Mouse (Mus musculus): Measurements from ENCODE around the gene Capzb. TPM values are rescaled to one million over a fixed set of nuclear protein-coding genes. Genes with fewer than 3 reads are reported as not detected.
A peak's percentile ranks its signal among the peaks of the same experiment; 100 is the strongest.

Capzb gene
- polyA plus RNA-seq, 1 experiment from 2014 or later: 335 TPM

DNA sequence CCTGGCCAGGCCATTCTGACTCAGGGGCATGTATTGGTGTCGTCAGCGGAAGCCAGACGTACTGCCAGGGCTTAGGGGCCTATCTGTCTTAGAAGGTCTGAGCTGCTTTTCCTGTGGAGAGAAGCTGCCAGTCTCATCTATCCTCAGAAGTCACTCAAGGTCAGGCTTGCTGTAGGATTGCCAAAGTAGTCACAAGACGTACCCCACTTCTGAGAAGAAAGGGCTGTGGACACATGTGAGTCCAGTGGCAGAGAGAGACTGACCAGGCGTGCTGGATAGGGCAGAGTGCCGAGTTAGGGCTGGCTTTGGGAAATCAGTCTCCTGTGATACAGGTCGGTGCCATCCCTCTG is 40.4 kb downstream of the Capzb start:
- Histone ChIP-seq H3K36me3 (0 out of 2 replicates have a peak, but pooled peaks cover 5% of the 10 kb centered on the region), H3K27me3 (no peaks in the 10 kb centered on the region), H3K9me3 (replicated peaks) (no peaks in the 10 kb centered on the region), H3K4me2 (replicated peaks) (no peak overlapping the region), H3K4me3 (no peak overlapping the region), H3K27ac (no peak overlapping the region), H3K9ac (no peak overlapping the region), H3K4me1 (peaks cover 32% of the 10 kb centered on the region)
- 93% methylated on average over 7 of the region's 7 CpGs for WGBS
- no peak for ATAC-seq (ENCODE audit: low FRiP score)

DNA sequence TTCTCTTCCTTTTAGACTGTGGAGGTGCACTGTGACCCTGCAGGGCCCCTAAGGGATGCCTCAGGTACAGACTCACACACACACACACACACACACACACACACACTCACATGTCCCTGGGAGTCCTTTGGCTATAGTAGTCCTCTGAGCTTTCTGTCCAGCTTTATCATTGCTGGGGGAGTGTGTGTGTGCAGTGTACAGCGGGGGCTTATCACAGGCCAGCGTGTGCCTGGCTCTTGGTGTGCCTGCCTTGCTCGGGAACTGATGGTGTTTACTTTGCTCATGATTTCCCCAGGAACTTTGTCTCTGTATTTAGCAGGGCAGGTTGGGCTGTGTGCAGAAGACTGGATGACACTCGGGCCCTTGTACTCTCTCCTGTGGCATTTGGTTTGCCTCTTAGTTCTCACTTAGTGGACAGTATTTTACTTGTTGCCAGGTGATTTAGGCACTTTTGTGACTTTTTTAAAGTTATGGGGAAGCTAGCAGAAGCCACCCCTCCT is 41.1 kb downstream of the Capzb start:
- Histone ChIP-seq H3K27me3 (no peaks in the 10 kb centered on the region), H3K4me1 (peaks cover 35% of the 10 kb centered on the region), H3K36me3 (0 out of 2 replicates have a peak, but pooled peaks cover 5% of the 10 kb centered on the region), H3K27ac (no peak overlapping the region), H3K4me2 (replicated peaks) (no peak overlapping the region), H3K4me3 (no peak overlapping the region), H3K9me3 (replicated peaks) (no peaks in the 10 kb centered on the region), H3K9ac (no peak overlapping the region)
- WGBS: 86% methylated on average over 4 of the region's 4 CpGs
- ATAC-seq (ENCODE audit: low FRiP score): no peak

DNA sequence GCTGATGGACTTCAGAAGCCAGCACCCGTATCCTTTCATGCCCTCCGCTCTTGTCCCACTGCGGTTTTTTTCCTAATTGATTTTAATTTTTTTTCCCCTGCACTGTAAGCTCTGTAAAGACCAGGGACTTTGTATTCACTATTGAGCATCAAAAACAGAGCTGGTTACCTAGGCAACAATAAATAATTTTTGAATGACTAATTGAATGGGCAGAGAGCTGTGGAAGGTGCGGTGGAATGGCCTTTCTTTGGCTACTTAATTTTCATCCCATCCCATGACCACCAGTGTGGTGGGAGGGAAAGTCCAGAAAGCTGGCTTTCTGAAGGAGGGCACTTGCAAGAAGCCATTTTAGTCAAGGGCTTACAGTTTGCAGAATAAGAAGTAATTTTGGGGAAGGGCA is 41.6 kb downstream of the Capzb start:
- 83% methylated on average over 4 of the region's 4 CpGs for WGBS
- Histone ChIP-seq H3K4me2 (replicated peaks) (no peak overlapping the region), H3K27ac (no peak overlapping the region), H3K27me3 (no peaks in the 10 kb centered on the region), H3K36me3 (0 out of 2 replicates have a peak, but pooled peaks cover 5% of the 10 kb centered on the region), H3K9me3 (replicated peaks) (no peaks in the 10 kb centered on the region), H3K4me3 (no peak overlapping the region), H3K4me1 (peaks cover 35% of the 10 kb centered on the region), H3K9ac (no peak overlapping the region)
- no peak for ATAC-seq (ENCODE audit: low FRiP score)

DNA sequence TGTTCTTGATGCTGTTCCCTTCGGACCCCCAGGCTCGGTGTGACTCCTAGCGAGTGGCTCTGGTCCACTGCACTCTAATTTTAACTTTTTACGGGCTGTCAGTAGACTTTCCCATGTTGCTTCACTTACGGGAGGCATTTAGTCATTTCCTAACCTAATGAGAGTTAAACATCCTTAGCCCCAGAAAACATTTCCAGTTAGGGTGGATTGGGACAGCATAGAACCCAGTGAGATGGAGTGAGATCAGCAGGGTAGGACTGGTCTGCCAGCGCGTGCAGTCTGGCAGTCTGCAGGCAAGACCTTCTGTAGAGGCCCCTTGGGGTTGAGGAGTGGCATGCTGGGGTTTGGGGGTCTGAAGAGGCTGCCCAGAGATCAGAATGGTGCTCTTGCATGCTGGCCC is 42.9 kb downstream of the Capzb start:
- Histone ChIP-seq H3K36me3 (peaks cover 18% of the 10 kb centered on the region), H3K27me3 (no peaks in the 10 kb centered on the region), H3K9me3 (replicated peaks) (no peaks in the 10 kb centered on the region), H3K9ac (no peak overlapping the region), H3K27ac (no peak overlapping the region), H3K4me1 (peaks cover 32% of the 10 kb centered on the region), H3K4me2 (replicated peaks) (no peak overlapping the region), H3K4me3 (no peak overlapping the region)
- WGBS: 94% methylated on average over 7 of the region's 7 CpGs
- ATAC-seq (ENCODE audit: low FRiP score): no peak

DNA sequence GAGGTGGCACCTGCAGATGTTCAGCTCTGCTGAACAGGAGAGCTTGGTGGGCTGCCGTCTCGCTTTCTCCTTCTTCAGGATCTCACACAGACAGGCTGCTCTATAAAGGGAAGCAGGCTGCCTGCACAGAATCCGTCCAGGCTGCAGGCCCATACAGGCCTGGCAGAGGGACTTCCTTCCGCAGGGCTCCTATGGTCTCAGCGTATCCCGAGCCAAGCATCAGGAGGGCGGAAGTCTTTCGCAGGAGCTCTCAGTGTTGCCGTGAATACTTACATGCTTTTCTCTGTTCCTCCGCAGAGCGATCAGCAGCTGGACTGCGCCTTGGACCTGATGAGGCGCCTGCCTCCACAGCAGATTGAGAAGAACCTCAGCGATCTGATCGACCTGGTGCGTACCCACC is 45.9 kb downstream of the Capzb start:
- ATAC-seq (ENCODE audit: low FRiP score): no peak
- no peak overlapping the region for H3K9ac ChIP-seq
- H3K4me3 ChIP-seq: no peak overlapping the region
- no peaks in the 10 kb centered on the region for H3K27me3 ChIP-seq
- no peaks in the 10 kb centered on the region for H3K9me3 ChIP-seq (replicated peaks)
- no peak overlapping the region for H3K4me2 ChIP-seq (replicated peaks)
- H3K27ac ChIP-seq: no peak overlapping the region
- H3K36me3 ChIP-seq: peaks cover 20% of the 10 kb centered on the region
- WGBS: 82% methylated on average over 16 of the region's 16 CpGs
- H3K4me1 ChIP-seq: peaks cover 26% of the 10 kb centered on the region

DNA sequence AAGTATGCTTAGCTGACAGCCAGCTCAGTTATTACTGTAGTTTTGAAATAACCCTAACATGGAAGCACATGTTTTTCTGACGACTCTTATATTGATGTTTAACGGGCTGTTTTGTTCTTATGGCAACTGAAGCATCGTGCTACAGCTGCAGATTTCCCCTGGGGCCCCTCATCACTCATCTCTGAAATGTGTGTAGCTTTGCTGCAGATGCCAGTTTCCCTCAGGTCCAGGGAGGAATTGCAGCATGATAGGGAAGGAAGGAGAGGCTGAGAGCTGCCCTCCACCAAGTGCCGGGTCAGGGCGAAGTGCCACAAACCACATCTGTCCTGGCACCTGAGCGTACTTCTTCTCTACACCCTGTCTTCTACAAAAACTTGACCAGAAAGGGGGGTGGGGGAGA is 47.6 kb downstream of the Capzb start:
- Histone ChIP-seq H3K27me3 (no peaks in the 10 kb centered on the region), H3K9ac (no peak overlapping the region), H3K36me3 (peaks cover 16% of the 10 kb centered on the region), H3K4me3 (no peak overlapping the region), H3K4me1 (peaks cover 31% of the 10 kb centered on the region), H3K4me2 (replicated peaks) (no peak overlapping the region), H3K27ac (no peak overlapping the region), H3K9me3 (replicated peaks) (no peaks in the 10 kb centered on the region)
- 74% methylated on average over 6 of the region's 6 CpGs for WGBS
- no peak for ATAC-seq (ENCODE audit: low FRiP score)

DNA sequence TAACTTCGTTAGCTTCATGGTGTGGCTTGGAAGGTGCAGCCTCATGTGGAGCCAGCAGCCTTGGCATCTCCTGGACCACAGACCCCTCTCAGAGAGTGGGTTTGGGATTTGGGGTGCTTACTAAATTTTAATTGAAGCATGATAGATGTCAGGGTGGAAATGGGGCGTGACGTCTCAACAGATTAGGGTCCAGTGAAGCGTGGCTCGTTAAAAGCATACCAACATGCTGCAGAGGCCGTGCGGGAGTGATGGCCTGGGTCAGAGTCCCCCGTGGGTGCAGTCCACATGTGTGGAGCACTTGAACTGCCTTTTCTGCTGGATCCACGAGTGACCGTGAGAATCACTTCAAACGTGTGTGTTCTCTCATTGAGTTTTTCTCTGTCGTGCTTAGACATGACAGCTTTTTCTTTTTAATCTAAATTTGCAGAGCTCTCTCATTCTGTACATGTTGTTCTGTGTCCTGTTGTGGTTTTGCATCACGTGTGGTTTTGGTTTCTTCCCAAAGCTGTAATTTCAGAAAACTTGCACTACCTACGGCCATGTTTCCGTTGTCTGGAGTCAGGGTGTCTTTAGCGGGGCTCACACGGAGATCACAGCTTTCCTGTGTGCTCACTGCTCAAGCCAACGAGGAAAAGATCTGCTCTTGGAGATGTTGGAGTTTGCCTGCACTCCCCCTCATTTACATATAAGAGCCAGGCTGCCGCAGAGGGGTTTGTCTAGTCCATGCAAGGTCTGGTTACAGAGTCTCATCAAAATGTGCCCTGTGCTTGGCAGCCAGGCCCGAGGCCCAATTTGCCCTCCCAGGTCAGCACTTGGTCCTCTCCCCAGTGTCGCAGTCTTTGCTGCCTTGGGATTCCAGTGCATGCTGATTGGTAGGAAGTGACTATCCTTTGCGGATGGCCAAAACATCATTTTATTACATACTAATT is 49.2 kb downstream of the Capzb start:
- H3K27ac ChIP-seq: no peak overlapping the region
- no peaks in the 10 kb centered on the region for H3K9me3 ChIP-seq (replicated peaks)
- no peak overlapping the region for H3K4me3 ChIP-seq
- WGBS: 70% methylated on average over 22 of the region's 22 CpGs
- H3K27me3 ChIP-seq: no peaks in the 10 kb centered on the region
- peaks cover 47% of the 10 kb centered on the region for H3K4me1 ChIP-seq
- no peak overlapping the region for H3K9ac ChIP-seq
- H3K36me3 ChIP-seq: peaks cover 16% of the 10 kb centered on the region
- ATAC-seq (ENCODE audit: low FRiP score): no peak
- no peak overlapping the region for H3K4me2 ChIP-seq (replicated peaks)

DNA sequence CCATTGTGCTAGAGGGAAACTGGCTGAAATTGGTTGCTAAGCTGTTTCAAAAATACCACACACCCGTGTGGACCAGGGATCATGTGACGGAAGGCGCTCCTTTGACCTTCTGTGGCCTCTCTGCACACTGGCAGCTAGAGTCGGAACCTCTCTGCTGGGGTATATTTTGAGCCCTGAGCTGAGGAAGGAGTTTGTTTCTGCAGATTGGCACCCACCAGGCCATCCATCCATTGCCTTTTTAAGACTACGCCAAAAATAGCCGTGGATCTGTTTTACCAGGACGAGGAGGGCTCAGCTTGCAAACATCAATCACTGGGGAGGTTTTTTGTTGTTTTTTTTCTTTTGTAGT is 49.9 kb downstream of the Capzb start:
- Histone ChIP-seq H3K4me1 (peaks cover 53% of the 10 kb centered on the region), H3K9ac (no peak overlapping the region), H3K9me3 (replicated peaks) (no peaks in the 10 kb centered on the region), H3K27ac (no peak overlapping the region), H3K4me3 (no peak overlapping the region), H3K4me2 (replicated peaks) (no peak overlapping the region), H3K27me3 (no peaks in the 10 kb centered on the region), H3K36me3 (peaks cover 16% of the 10 kb centered on the region)
- no peak for ATAC-seq (ENCODE audit: low FRiP score)
- WGBS: 69% methylated on average over 7 of the region's 7 CpGs

DNA sequence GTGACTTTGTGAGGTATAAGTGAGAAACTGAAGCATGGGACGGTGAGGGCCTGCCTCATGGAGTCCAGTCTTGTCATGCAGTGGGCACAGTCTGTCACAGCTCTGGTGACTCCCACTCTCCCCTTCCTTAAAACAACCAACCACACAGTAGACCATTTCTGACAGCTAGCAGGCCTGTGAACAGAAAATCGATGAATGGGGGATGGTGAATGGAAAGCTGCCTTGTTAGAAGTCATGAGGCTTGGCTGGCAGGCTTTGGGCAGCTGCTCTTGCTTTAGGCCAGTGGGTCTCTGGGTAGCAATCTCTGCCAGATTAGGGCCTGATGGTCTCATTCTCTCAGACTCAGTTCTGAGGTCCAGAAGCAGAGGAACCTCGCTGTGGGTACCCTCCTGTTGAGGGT is 51.5 kb downstream of the Capzb start:
- H3K36me3 ChIP-seq: peaks cover 16% of the 10 kb centered on the region
- no peak overlapping the region for H3K27ac ChIP-seq
- WGBS: 80% methylated on average over 3 of the region's 3 CpGs
- no peaks in the 10 kb centered on the region for H3K27me3 ChIP-seq
- H3K4me2 ChIP-seq (replicated peaks): no peak overlapping the region
- H3K4me1 ChIP-seq: peaks cover 62% of the 10 kb centered on the region
- ATAC-seq (ENCODE audit: low FRiP score): no peak
- no peak overlapping the region for H3K9ac ChIP-seq
- H3K4me3 ChIP-seq: no peak overlapping the region
- no peaks in the 10 kb centered on the region for H3K9me3 ChIP-seq (replicated peaks)

DNA sequence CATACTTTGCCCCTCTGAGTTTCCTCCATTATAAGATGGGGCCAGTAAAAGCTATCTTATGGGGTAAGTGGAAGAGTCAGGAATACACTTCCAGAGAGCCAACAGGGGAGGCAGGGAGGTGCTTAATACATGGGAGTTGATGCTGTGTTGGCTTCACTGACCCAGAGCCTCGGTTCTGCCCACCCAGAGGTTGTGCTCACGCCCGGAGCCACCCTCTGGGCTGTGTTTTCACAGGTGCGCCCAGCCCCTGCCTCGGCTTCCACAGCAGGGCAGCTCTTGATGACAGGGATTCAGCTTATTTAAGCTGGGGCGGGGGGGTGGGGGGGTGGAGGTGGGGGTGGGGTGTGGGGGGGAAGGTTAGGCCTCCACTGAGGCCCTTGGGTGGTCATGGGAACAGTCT is 52.1 kb downstream of the Capzb start:
- H3K9me3 ChIP-seq (replicated peaks): no peaks in the 10 kb centered on the region
- no peaks in the 10 kb centered on the region for H3K27me3 ChIP-seq
- no peak overlapping the region for H3K9ac ChIP-seq
- peaks cover 62% of the 10 kb centered on the region for H3K4me1 ChIP-seq
- peaks cover 12% of the 10 kb centered on the region for H3K36me3 ChIP-seq
- no peak overlapping the region for H3K4me2 ChIP-seq (replicated peaks)
- WGBS: 79% methylated on average over 6 of the region's 6 CpGs
- no peak overlapping the region for H3K4me3 ChIP-seq
- no peak overlapping the region for H3K27ac ChIP-seq
- ATAC-seq (ENCODE audit: low FRiP score): no peak

DNA sequence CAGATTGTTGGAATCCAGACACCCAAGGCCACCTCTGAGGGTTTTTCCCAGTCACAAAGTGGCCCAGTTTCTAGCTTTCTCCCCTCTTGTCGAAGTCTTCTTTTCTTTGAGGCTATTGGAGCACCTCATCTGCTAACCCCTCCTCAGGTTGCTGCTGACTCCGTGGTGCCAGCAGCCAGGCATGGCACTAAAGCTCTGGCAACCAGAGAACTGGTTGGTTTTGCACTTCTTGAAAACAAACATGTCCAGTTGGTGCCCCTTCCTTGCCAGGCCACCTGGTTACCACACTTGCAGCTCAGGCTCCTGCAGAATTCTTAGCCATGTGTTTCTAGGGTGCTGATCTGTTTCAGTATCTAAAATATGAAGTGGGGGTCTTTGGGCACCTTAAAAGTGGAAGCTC is 52.8 kb downstream of the Capzb start:
- Histone ChIP-seq H3K9me3 (replicated peaks) (no peaks in the 10 kb centered on the region), H3K36me3 (peaks cover 4% of the 10 kb centered on the region; the same call in 1 of the 2 replicates), H3K4me3 (no peak overlapping the region), H3K4me1 (peaks cover 60% of the 10 kb centered on the region), H3K9ac (no peak overlapping the region), H3K27me3 (no peaks in the 10 kb centered on the region), H3K27ac (peak overlapping the region; percentile 71; the same call in 1 of the 2 replicates), H3K4me2 (replicated peaks) (no peak overlapping the region)
- 86% methylated on average over 2 of the region's 2 CpGs for WGBS
- ATAC-seq (ENCODE audit: low FRiP score): no peak

DNA sequence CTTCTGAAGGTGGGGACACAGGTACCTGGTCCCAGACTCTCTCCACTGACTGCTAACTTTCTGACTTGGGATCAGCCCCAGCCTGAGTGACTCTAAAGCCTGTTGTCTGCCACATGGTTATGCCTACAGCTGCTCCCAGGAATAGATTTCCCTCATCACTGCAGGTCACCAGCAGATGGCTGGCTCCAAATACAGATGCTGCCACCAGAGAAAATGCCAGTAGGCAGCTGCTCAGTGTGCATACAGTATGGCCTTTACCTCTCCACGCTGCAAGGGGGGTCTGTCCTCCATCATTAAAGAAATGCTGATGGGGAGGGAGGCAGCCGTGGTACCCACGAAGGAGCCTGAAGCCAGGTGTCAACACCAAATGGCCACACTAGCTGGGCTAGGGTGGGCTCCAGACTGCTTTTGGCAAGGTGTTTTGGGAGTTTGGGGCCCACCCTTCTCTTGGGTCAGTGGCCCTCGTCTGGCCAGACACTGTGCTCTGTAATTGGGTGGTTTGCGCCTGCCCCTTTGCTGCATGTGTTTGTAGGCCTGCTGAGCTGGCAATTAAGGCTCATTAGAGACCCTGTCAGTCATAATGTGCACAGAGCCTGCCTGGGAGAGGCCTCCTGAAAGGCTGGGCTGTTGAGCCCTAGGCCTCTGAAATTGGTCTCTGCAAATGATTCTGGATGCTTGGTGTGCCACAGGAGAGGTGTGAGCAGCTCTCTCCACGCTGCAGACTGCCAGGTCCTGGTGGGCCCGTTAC is 53.6 kb downstream of the Capzb start:
- ATAC-seq (ENCODE audit: low FRiP score): peak; percentile 79
- Histone ChIP-seq H3K36me3 (no peaks in the 10 kb centered on the region), H3K9ac (no peak overlapping the region), H3K4me3 (no peak overlapping the region), H3K9me3 (replicated peaks) (no peaks in the 10 kb centered on the region), H3K4me1 (peaks cover 65% of the 10 kb centered on the region), H3K27ac (peak overlapping the region; percentile 71), H3K4me2 (replicated peaks) (no peak overlapping the region), H3K27me3 (no peaks in the 10 kb centered on the region)
- 40% methylated on average over 7 of the region's 7 CpGs for WGBS
